Mouse (Mus musculus): ENCODE results near the gene Tmed8. TPM values are rescaled to one million over a fixed set of nuclear protein-coding genes. Genes with fewer than 3 reads are reported as not detected.
"Not testable (repeated sequence)": the region's sequence is repeated elsewhere in the genome, so short reads cannot be mapped to it uniquely, and the experiment has no call there.

Tmed8 gene
- polyA plus RNA-seq, 1 experiment from 2014 or later, result 1.6 TPM

DNA sequence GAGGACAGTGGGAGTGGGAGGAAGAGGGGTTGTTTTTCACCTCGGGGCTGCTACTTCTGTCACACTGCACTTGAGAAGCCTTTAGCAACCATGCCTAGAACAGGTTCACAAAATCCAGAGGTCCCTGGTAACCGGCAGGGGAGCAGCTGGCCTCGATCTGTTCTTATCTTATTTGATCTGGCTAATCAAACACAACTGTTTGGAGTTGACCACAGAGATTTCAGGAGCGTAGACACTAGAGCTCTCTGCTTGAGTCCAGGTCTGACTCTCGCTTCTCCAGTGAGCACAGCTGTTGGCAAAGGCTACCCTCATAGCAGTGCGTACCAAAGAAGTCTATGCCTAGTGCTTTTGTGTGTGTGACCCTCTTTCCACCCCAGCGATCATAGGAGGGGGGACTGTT is 42.2 kb downstream of the Tmed8 start:
- Histone ChIP-seq H3K9me3 (replicated peaks) (no peaks in the 10 kb centered on the region), H3K4me3 (no peak overlapping the region), H3K27ac (no peak overlapping the region), H3K4me2 (no peak overlapping the region), H3K4me1 (replicated peaks) (peaks cover 4% of the 10 kb centered on the region; the same call in 1 of the 2 replicates), H3K36me3 (no peaks in the 10 kb centered on the region), H3K9ac (no peak overlapping the region), H3K27me3 (no peaks in the 10 kb centered on the region)
- WGBS, result 62% methylated on average over 7 of the region's 7 CpGs
- ATAC-seq (replicated peaks; ENCODE audit: insufficient number of reproducible peaks, insufficient read depth, low FRiP score, low read depth), result no peak

DNA sequence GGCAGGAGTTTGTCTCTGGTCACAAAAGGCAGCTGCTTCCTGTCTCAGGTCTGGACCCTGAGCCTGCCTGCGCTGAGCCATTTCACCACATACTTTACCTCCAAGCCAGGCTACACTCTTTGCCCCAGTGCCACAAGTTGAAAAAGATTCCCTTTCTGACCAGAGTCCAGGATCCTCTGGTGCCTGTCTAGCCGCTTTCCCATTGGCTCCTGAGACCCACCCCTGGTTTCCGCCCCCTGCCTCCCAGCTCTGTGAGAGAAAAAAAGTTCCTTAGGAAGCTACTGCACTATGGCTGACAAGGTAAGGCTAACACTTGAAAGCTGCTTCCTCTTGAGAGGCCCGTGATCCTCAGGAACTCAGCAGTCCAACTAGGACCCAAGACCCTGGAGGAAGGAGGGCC is 42.9 kb downstream of the Tmed8 start:
- no peaks in the 10 kb centered on the region for H3K27me3 ChIP-seq
- no peak overlapping the region for H3K9ac ChIP-seq
- no peaks in the 10 kb centered on the region for H3K36me3 ChIP-seq
- no peak overlapping the region for H3K4me3 ChIP-seq
- no peak for ATAC-seq (replicated peaks; ENCODE audit: insufficient number of reproducible peaks, insufficient read depth, low FRiP score, low read depth)
- H3K9me3 ChIP-seq (replicated peaks), result no peaks in the 10 kb centered on the region
- H3K4me2 ChIP-seq, result 0 out of 2 replicates have a peak overlapping the region, but pooled peaks have one; percentile 4
- H3K4me1 ChIP-seq (replicated peaks), result peaks cover 4% of the 10 kb centered on the region; the same call in 1 of the 2 replicates
- H3K27ac ChIP-seq, result no peak overlapping the region
- 50% methylated on average over 4 of the region's 4 CpGs for WGBS

DNA sequence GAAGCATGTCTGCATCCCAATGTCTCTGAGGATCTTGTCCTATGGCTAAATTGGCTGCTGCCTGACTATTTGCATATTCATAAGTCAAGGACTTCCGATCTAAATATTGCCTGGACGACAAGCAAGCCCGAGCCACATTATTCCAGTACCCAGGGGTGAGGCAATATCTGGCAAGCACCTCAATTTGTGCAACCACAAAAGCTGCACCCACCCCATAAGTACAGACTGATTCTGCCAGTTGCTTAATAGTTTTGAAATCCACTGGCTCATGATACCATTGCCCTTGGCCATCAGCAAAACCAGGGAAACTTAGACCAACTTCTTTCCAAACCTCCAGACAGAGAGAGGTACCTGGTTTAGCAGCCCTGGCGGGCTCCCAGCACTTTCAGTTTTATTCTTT is 45.8 kb downstream of the Tmed8 start:
- not testable (repeated sequence) for H3K27ac ChIP-seq; H3K36me3 ChIP-seq; H3K27me3 ChIP-seq; H3K4me2 ChIP-seq; H3K4me1 ChIP-seq (replicated peaks); H3K4me3 ChIP-seq; H3K9ac ChIP-seq; H3K9me3 ChIP-seq (replicated peaks); ATAC-seq (replicated peaks; ENCODE audit: insufficient number of reproducible peaks, insufficient read depth, low FRiP score, low read depth)
- WGBS, result 90% methylated on average over 4 of the region's 4 CpGs

DNA sequence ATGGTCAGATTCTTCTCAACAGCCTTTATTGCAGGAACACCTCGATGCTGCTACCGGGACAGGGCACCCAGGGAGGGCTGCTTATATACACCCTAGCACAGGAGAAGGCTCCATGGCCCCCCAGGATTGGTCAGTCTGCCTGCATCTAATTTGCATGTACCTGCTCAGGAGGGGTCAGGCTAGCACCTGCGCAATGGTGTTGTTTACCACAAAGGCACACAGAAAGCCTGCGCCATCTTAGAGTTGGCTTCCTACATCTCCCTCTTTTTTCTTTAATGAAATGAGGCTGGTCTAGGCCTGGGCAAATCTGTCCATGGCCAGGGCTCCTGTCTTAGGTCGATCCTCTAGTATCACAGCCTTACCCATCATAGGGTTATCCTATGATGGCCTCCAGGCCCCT is 50.8 kb downstream of the Tmed8 start:
- H3K9me3 ChIP-seq (replicated peaks), result no peaks in the 10 kb centered on the region
- H3K4me3 ChIP-seq, result no peak overlapping the region
- no peak overlapping the region for H3K4me2 ChIP-seq
- H3K4me1 ChIP-seq (replicated peaks), result peaks cover 16% of the 10 kb centered on the region
- H3K9ac ChIP-seq, result no peak overlapping the region
- WGBS, result 95% methylated on average over 5 of the region's 5 CpGs
- H3K27me3 ChIP-seq, result no peaks in the 10 kb centered on the region
- H3K27ac ChIP-seq, result no peak overlapping the region
- ATAC-seq (replicated peaks; ENCODE audit: insufficient number of reproducible peaks, insufficient read depth, low FRiP score, low read depth), result no peak
- H3K36me3 ChIP-seq, result 0 out of 2 replicates have a peak, but pooled peaks cover 5% of the 10 kb centered on the region

DNA sequence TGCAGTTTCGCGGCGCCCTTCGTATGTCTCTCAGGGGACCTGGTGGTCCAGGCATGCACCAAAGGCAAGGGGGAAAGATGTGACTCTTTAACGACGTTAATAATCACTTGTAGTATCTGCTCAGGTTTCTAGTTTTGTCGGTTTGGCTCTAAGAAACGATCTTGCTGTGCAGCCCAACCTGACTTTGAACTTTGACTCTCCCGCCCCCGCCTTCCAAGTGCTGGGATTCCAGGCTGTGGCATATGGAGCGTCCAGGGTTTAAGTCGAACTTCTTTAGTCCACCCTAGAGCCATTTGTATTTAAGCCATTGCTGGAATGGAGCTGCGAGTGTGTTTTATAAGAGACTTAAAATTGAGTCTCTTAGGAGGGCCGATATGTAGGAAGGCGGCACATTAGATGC is 52.1 kb downstream of the Tmed8 start:
- H3K36me3 ChIP-seq, result 0 out of 2 replicates have a peak, but pooled peaks cover 5% of the 10 kb centered on the region
- peak overlapping the region; percentile 79 for H3K9ac ChIP-seq
- H3K4me2 ChIP-seq, result peak overlapping the region; percentile 73
- peaks cover 16% of the 10 kb centered on the region for H3K4me1 ChIP-seq (replicated peaks)
- H3K4me3 ChIP-seq, result peak overlapping the region; percentile 77
- no peaks in the 10 kb centered on the region for H3K9me3 ChIP-seq (replicated peaks)
- peak overlapping the region; percentile 97 for H3K27ac ChIP-seq
- ATAC-seq (replicated peaks; ENCODE audit: insufficient number of reproducible peaks, insufficient read depth, low FRiP score, low read depth), result no peak
- WGBS, result 12% methylated on average over 15 of the region's 15 CpGs
- H3K27me3 ChIP-seq, result no peaks in the 10 kb centered on the region

DNA sequence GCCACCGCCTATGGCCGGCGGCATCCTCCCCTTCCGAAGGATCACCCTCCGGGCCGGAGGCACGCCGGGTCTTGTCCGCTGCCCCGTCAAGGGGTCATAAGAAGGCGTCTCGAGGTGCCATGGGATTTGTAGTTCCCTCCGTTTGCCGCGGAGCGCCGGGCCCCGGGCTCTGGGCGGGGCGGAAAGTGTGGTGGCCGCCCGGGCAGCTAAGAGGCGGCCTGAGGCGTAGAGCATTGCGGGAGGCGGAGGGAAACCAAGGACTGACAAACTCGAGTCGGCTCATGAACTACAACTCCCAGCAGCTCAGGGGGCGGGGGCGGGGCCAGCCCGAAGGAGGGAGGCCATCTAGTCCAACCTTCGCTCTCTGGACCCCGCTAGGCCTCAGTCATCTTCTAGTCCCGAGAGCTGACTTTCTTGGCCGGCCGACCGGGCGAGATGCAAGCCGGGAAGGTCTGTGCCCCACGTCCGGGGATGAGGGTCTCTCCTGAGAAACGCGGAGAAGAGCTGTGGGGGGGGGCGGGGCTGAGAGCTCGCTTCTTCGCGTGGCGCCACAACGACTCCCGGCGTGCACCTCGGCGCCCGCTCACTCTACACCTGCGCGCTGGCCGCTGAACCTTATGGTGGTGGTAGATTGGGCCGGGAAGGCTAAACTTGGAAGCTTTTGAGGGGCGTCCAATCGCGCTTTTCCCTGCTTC is 52.7 kb downstream of the Tmed8 start, which contains the start of gene Pomt2:
TSS of gene Pomt2 (minus strand) at position 574 of the 695 bp plus-strand sequence.
- H3K27me3 ChIP-seq, result no peaks in the 10 kb centered on the region
- peaks cover 16% of the 10 kb centered on the region for H3K4me1 ChIP-seq (replicated peaks)
- H3K4me3 ChIP-seq, result peak within 1 kb of the TSS; percentile 77
- H3K4me2 ChIP-seq, result peak within 1 kb of the TSS; percentile 73
- 0 out of 2 replicates have a peak, but pooled peaks cover 5% of the 10 kb centered on the region for H3K36me3 ChIP-seq
- H3K27ac ChIP-seq, result peak within 1 kb of the TSS; percentile 97
- WGBS, result under 1% methylated on average over 61 of the region's 61 CpGs
- no peaks in the 10 kb centered on the region for H3K9me3 ChIP-seq (replicated peaks)
- ATAC-seq (replicated peaks; ENCODE audit: insufficient number of reproducible peaks, insufficient read depth, low FRiP score, low read depth), result peak; percentile 98
- peak within 1 kb of the TSS; percentile 79 for H3K9ac ChIP-seq

DNA sequence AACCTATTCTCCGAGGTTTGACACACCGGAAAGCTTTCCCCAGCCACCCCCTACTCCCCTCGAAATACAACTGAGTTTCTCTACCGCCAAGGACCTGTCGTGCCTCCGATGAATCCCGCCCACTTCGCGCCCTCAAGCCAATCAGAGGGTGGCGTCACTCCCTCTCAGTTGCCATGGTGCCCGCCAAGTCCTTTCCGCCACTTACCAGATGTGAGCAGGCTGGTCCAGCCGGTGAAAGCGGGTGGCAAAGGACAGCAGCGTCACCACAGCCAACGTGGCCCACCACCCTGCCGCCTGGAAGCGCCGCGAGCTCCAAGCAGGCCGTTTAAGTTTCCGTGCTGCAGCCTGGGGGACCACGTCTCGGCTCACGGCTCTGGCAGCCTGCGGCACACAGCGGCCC is 53.3 kb downstream of the Tmed8 start, which contains the start of gene Gstz1:
TSS of gene Gstz1 (plus strand) at position 200 of the 400 bp plus-strand sequence.
- Histone ChIP-seq H3K9ac (peak within 1 kb of the TSS; percentile 79), H3K27me3 (no peaks in the 10 kb centered on the region), H3K4me2 (peak within 1 kb of the TSS; percentile 73), H3K4me1 (replicated peaks) (peaks cover 17% of the 10 kb centered on the region), H3K36me3 (0 out of 2 replicates have a peak, but pooled peaks cover 5% of the 10 kb centered on the region), H3K4me3 (peak within 1 kb of the TSS; percentile 77), H3K9me3 (replicated peaks) (no peaks in the 10 kb centered on the region), H3K27ac (peak within 1 kb of the TSS; percentile 97)
- ATAC-seq (replicated peaks; ENCODE audit: insufficient number of reproducible peaks, insufficient read depth, low FRiP score, low read depth), result peak; percentile 79
- under 1% methylated on average over 27 of the region's 27 CpGs for WGBS

DNA sequence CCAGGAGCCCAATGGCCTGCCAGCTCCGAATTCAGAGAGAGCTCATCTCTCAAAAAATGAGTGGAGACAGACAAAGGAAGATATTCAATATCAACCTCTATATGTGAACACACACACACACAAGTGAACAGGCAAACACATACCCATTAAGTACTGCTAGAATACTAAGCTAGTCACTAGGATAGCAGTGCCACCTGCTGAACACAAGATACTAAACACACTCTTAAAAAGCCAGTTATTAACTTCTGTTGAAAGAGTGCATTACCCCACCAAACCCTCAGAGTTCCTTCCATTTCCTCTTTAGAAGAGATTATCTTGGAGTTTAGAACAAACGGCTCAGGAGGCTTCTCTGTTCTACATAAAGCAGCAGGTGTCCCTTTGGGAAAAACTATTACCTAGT is 58.1 kb downstream of the Tmed8 start:
- H3K4me1 ChIP-seq (replicated peaks), result peaks cover 18% of the 10 kb centered on the region
- H3K27ac ChIP-seq, result no peak overlapping the region
- no peak overlapping the region for H3K4me3 ChIP-seq
- no peaks in the 10 kb centered on the region for H3K27me3 ChIP-seq
- WGBS, result 64% methylated on average over 2 of the region's 2 CpGs
- no peak for ATAC-seq (replicated peaks; ENCODE audit: insufficient number of reproducible peaks, insufficient read depth, low FRiP score, low read depth)
- H3K9ac ChIP-seq, result no peak overlapping the region
- H3K9me3 ChIP-seq (replicated peaks), result no peaks in the 10 kb centered on the region
- H3K36me3 ChIP-seq, result no peaks in the 10 kb centered on the region; the same call in 1 of the 2 replicates
- H3K4me2 ChIP-seq, result no peak overlapping the region

DNA sequence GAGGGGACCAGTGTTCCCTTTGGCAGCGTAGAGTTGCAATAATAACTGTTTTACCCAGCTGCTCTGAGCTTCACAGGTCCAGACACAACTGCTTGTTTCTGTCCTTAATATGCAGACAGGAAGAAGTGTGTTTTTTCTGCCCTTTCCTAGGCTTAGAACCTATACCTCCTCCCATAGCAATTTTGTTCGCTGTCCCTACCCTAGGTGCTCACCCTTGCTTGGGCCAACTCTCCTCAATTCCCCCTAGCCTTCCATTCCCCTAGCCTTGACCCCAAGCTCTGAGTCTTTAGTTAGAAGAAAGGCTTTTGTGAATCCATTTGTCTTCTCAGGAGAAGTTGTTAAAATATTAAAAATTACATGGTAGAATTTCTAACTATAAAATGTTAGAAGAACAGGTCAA is 61.5 kb downstream of the Tmed8 start:
- Histone ChIP-seq H3K4me2 (no peak overlapping the region), H3K27me3 (no peaks in the 10 kb centered on the region), H3K4me1 (replicated peaks) (peaks cover 10% of the 10 kb centered on the region), H3K9ac (no peak overlapping the region), H3K27ac (no peak overlapping the region), H3K36me3 (peaks cover 6% of the 10 kb centered on the region), H3K4me3 (no peak overlapping the region), H3K9me3 (replicated peaks) (no peaks in the 10 kb centered on the region)
- 66% methylated on average over 2 of the region's 2 CpGs for WGBS
- ATAC-seq (replicated peaks; ENCODE audit: insufficient number of reproducible peaks, insufficient read depth, low FRiP score, low read depth), result no peak

DNA sequence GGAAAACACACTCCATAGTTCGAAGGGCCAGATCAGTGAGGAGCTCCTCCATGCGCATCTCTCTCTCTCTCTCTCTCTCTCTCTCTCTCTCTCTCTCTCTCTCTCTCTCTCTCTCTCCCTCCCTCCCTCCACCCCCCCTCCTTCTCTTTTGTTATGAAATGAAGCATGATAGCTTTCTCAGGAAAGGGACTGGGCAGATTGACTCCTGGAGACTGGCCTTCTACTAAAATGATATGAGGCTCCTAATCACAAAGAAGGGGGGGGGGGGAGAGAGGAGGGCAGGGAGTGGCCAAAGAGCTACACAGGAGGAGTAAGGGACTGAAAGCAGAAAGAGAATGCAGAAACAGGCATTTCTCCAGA is 61.9 kb downstream of the Tmed8 start:
- WGBS, result 93% methylated on average over 2 of the region's 2 CpGs
- no peak for ATAC-seq (replicated peaks; ENCODE audit: insufficient number of reproducible peaks, insufficient read depth, low FRiP score, low read depth)
- Histone ChIP-seq H3K36me3 (peaks cover 6% of the 10 kb centered on the region), H3K27me3 (no peaks in the 10 kb centered on the region), H3K4me3 (no peak overlapping the region), H3K9ac (no peak overlapping the region), H3K27ac (no peak overlapping the region), H3K4me1 (replicated peaks) (peaks cover 10% of the 10 kb centered on the region), H3K4me2 (no peak overlapping the region), H3K9me3 (replicated peaks) (no peaks in the 10 kb centered on the region)

DNA sequence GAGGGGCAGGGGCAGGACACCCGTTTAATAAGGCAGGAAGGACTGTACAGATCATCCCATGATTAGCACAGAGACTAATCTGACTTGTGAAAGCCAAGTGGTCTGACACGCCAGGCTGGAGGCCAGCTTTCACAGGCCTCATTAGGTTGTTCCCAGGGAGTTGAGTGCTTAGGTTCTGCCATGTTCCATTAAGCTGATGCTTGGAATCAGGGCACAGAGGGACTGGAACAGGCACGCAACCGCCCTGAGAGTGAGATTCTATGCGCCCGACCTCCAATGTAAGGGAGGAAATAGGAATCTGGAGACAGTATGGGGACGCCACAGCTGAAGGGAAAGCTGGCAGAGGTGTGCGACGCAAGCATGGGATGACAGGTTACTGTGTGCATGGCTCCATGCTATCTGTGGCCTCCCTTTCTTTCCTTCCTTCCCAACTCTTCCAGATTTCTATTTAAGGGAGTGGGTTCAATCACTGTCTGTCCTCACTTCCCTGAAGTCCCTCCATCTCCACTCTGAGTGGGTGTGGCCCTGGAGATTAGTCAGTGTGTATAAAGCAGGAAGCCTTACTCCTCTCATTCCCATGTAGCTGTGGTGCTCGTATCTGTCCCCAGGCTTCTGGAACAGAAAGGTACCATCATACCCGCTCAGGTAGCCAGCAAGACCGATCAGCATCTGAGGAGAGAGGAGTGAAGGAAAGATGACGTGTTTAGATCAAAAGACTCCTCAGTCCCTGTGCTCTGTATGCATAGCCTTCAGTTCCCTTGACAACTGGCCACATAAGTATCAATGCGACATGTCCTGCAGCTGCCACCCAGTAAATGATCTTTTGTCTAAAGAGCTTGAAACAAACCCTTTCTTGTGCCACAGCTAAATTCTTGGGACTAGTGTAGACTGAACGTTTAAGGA is 62.6 kb downstream of the Tmed8 start:
- no peak overlapping the region for H3K4me2 ChIP-seq
- no peaks in the 10 kb centered on the region for H3K9me3 ChIP-seq (replicated peaks)
- WGBS, result 82% methylated on average over 15 of the region's 15 CpGs
- no peak for ATAC-seq (replicated peaks; ENCODE audit: insufficient number of reproducible peaks, insufficient read depth, low FRiP score, low read depth)
- H3K4me1 ChIP-seq (replicated peaks), result peaks cover 10% of the 10 kb centered on the region
- H3K27ac ChIP-seq, result no peak overlapping the region
- no peak overlapping the region for H3K9ac ChIP-seq
- H3K27me3 ChIP-seq, result no peaks in the 10 kb centered on the region
- no peak overlapping the region for H3K4me3 ChIP-seq
- H3K36me3 ChIP-seq, result peaks cover 6% of the 10 kb centered on the region
